Mouse (Mus musculus): ENCODE measurements around the gene Sptan1.
A peak's percentile ranks its signal among the peaks of the same experiment; 100 is the strongest.

Sptan1 gene

GRCm38 (mm10) chr2:30058418-30058817 is 93.1 kb downstream of the Sptan1 start:
- no peak for DNase-seq (ENCODE audit: low read depth, low spot score)

- DNase-seq (ENCODE audit: low read depth, low spot score), result no peak
Measured at GRCm38 (mm10) chr2:30061215-30062166, 96.1 kb downstream of the Sptan1 start.

- DNase-seq (ENCODE audit: low read depth, low spot score), result peak; percentile 30
Measured at GRCm38 (mm10) chr2:30062249-30063093, 97.1 kb downstream of the Sptan1 start.

GRCm38 (mm10) chr2:30063235-30063634 is 97.9 kb downstream of the Sptan1 start:
- no peak for DNase-seq (ENCODE audit: low read depth, low spot score)

GRCm38 (mm10) chr2:30063791-30064190 is 98.4 kb downstream of the Sptan1 start:
- no peak for DNase-seq (ENCODE audit: low read depth, low spot score)

- DNase-seq (ENCODE audit: low read depth, low spot score), result no peak
Measured at GRCm38 (mm10) chr2:30064298-30064697, 98.9 kb downstream of the Sptan1 start.

- DNase-seq (ENCODE audit: low read depth, low spot score), result peak; percentile 90
Measured at GRCm38 (mm10) chr2:30066046-30066901, 100.9 kb downstream of the Sptan1 start.

GRCm38 (mm10) chr2:30067031-30067888 is 101.9 kb downstream of the Sptan1 start:
- DNase-seq (ENCODE audit: low read depth, low spot score), result peak; percentile 37

GRCm38 (mm10) chr2:30067962-30068361 is 102.6 kb downstream of the Sptan1 start:
- DNase-seq (ENCODE audit: low read depth, low spot score), result no peak

- no peak for DNase-seq (ENCODE audit: low read depth, low spot score)
Measured at GRCm38 (mm10) chr2:30072875-30073274, 107.5 kb downstream of the Sptan1 start.

GRCm38 (mm10) chr2:30073285-30073684 is 107.9 kb downstream of the Sptan1 start:
- DNase-seq (ENCODE audit: low read depth, low spot score), result no peak

- DNase-seq (ENCODE audit: low read depth, low spot score), result no peak
Measured at GRCm38 (mm10) chr2:30075625-30076024, 110.3 kb downstream of the Sptan1 start.

GRCm38 (mm10) chr2:30076439-30076838 is 111.1 kb downstream of the Sptan1 start:
- no peak for DNase-seq (ENCODE audit: low read depth, low spot score)

- DNase-seq (ENCODE audit: low read depth, low spot score), result no peak
Measured at GRCm38 (mm10) chr2:30076959-30077358, 111.6 kb downstream of the Sptan1 start.

GRCm38 (mm10) chr2:30077502-30078348 is 112.4 kb downstream of the Sptan1 start, which contains the start of gene Pkn3:
Gene Pkn3 (plus strand): TSS chr2:30077684.
- peak; percentile 71 for DNase-seq (ENCODE audit: low read depth, low spot score)

- no peak for DNase-seq (ENCODE audit: low read depth, low spot score)
Measured at GRCm38 (mm10) chr2:30078349-30078712, 113.0 kb downstream of the Sptan1 start.

GRCm38 (mm10) chr2:30078760-30079159 is 113.4 kb downstream of the Sptan1 start:
- no peak for DNase-seq (ENCODE audit: low read depth, low spot score)

GRCm38 (mm10) chr2:30080181-30080800 is 114.9 kb downstream of the Sptan1 start:
- no peak for DNase-seq (ENCODE audit: low read depth, low spot score)

Data from retina, postnatal 7 days (tissue).